Mouse (Mus musculus) inflammation-experienced regulatory T-cells, adult 6 months (primary cell): ENCODE results near the gene Tmx2. TPM values are rescaled to one million over a fixed set of nuclear protein-coding genes. Genes with fewer than 3 reads are reported as not detected.

Experiments
- ATAC-seq: one replicate; pipeline ENCODE4 v1.8.0; 2017
- polyA plus RNA-seq, 3 experiments: library from polyadenylated mRNA; unstranded; fragments of 100-300 nt; shearing (Covaris generic); gene quantifications; one replicate each; pipeline ENCODE4 v1.2.1; 2017

Gene Tmx2
- polyA plus RNA-seq, 3 experiments from 2014 or later: 92.6 to 148 (median 130) TPM

DNA sequence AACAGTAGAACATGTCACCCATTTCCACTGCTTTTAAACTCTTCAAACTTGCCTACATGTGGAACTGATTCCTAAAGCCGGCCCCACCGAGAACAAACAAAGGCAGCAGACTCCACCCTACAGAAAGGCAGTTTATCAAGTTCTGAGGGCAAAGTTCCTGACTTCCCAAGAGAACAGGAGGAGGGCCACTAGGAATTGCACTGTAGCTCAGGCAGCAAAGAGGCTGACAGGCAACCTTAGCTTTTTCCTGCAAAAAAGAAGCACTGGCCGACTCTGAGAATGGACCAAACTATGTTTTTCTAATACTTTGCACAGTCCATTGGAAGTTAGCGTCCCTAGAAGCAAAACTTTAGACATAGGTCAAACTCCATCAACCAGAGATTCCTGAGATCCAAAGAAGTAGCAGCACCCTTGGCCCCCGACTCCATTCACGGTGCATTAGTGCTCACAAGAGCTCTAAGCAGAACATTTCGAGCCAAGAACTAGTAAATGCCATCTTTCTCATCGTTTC, 42.7 kb downstream of the Tmx2 start:
- ATAC-seq: no peak

DNA sequence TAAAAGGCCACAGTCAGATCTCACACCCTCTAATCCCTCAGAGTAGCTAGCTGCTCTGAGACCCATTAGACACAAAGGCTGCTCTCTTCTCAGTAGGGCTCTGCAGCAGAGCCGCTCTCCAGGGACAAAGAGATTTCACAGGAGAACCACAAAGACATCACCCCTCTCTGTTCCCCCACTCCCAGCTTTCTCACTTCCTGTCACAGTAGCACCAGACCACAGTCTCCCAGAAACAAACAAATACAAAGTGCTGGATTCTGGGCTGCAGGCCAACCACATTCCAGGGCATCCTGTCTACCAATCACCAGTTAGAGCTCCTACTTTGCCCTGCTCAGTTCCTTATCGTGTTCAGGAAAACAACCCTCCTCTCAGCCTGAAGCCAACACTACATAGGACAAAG, 43.3 kb downstream of the Tmx2 start:
- ATAC-seq: no peak

GRCm38 (mm10) chr2:84634934-84635482, 43.9 kb downstream of the Tmx2 start:
- no peak for ATAC-seq

DNA sequence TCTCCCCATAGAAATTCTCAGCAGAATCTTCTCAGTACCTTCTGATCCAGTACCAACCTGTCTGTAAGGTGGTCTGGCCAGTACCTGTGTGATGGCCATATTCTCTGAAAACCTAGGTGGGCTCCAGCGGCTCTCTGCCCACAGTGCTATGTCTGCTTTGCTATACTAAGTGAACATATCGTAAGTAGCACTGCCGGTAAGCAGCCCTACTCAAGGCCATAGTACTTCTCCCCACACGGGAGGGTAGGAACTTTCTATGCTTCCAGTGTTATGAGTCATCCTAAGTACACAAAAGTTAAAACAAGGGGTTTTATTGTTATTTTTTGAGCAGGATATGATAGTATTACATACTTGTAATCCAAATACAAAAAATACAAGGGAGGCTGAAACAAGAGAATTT, 44.9 kb downstream of the Tmx2 start:
- ATAC-seq: no peak

- ATAC-seq: no peak
Measured at GRCm38 (mm10) chr2:84632999-84633398, 45.9 kb downstream of the Tmx2 start.

GRCm38 (mm10) chr2:84632001-84632400, 46.9 kb downstream of the Tmx2 start:
- ATAC-seq: no peak

GRCm38 (mm10) chr2:84627036-84627435, 51.9 kb downstream of the Tmx2 start:
- no peak for ATAC-seq

DNA sequence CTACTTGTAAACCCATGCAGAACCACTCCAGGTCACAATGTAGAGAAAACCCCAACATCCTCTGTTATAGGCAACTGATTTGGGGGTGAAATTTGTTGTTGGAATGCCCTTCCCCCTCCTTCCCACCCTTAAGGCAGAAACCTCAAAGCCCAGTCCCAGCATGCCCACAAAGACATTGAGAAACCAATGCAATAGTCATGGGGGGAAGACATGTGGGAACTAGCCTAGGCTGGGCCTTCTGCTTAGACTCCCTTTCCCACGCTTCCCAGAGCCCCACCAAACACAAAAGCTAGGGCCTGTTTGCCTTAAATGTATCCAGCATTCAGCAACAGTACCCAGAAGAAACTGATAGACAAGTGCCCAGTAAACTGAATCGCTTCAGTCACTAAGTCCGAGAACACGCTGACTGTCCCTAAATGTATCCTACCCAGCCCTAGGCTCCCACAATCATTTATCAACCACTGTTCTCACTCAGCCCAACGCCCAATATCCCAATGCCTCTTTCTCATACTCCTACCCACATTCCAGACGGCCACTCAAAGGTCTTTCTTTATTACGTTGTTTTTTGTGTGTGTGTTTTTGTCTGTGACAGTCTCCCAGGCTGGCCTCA, 52.5 kb downstream of the Tmx2 start:
- no peak for ATAC-seq

- ATAC-seq: no peak
Measured at GRCm38 (mm10) chr2:84624201-84624600, 54.7 kb downstream of the Tmx2 start.

GRCm38 (mm10) chr2:84623428-84624119, 55.4 kb downstream of the Tmx2 start:
- ATAC-seq: no peak

DNA sequence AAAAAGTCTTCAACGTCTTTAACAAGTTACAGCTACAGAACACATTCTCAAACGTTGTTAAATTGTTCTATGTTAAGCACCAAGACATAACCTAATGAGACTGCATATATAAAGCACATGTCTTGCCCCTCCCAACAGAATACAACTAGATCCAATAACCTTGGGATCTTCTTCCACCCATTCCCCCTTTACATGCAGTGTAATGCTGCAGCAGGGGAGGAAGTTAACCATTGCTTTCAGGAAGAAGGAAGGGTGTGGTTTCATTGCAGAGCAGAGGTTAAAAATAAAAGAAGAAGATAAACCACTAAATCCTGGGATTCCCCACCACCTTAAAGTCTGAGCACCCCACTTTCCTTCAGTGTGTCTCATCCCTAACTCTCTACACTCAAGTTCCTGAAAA, 56.3 kb downstream of the Tmx2 start:
- no peak for ATAC-seq

Other genes with a start within 250 kb of the Tmx2 start
- 1 to 10 TPM; 1.6 to 4.9 (median 4.2) TPM for gene Tfpi, start 202.4 kb downstream of the Tmx2 start, polyA plus RNA-seq
- under 1 TPM; 0.35 to 0.97 (median 0.62) TPM for gene Ctnnd1, start 28.4 kb downstream of the Tmx2 start, polyA plus RNA-seq
- gene Btbd18, start 20.1 kb downstream of the Tmx2 start, polyA plus RNA-seq: under 1 TPM; 0.43 to 0.73 (median 0.64) TPM
- 100 to 1,000 TPM; 113 to 247 (median 134) TPM for gene Selenoh, start 8.4 kb downstream of the Tmx2 start, polyA plus RNA-seq
- gene Gm28635, start 1.1 kb downstream of the Tmx2 start, polyA plus RNA-seq: not detected
- gene Med19, start 738 bp downstream of the Tmx2 start, polyA plus RNA-seq: 10 to 100 TPM; 16.8 to 20.5 (median 18.9) TPM
- gene Zdhhc5, start 36.0 kb upstream of the Tmx2 start, polyA plus RNA-seq: 10 to 100 TPM; 12.9 to 14.1 (median 13.3) TPM
- 10 to 100 TPM; 41.2 to 48.0 (median 44.5) TPM for gene Clp1, start 48.2 kb upstream of the Tmx2 start, polyA plus RNA-seq
- gene Ypel4, start 54.9 kb upstream of the Tmx2 start, polyA plus RNA-seq: 1 to 10 TPM; 1.2 to 3.2 (median 2.2) TPM
- gene Gm19426, start 64.5 kb upstream of the Tmx2 start, polyA plus RNA-seq: not detected
- gene Serping1, start 96.3 kb upstream of the Tmx2 start, polyA plus RNA-seq: under 1 TPM in 1 of 3 experiments, not detected in 2; 0.20 TPM
- 10 to 100 TPM; 92.1 to 96.3 (median 93.4) TPM for gene Ube2l6, start 119.7 kb upstream of the Tmx2 start, polyA plus RNA-seq
- gene Smtnl1, start 143.5 kb upstream of the Tmx2 start, polyA plus RNA-seq: not detected
- 10 to 100 TPM; 25.4 to 39.8 (median 38.8) TPM for gene Timm10, start 147.9 kb upstream of the Tmx2 start, polyA plus RNA-seq
- gene Slc43a1, start 159.7 kb upstream of the Tmx2 start, polyA plus RNA-seq: 1 to 10 TPM; 1.9 to 9.1 (median 5.9) TPM
- not detected for gene Rtn4rl2, start 207.6 kb upstream of the Tmx2 start, polyA plus RNA-seq